Mouse (Mus musculus) lung, adult 2 months (tissue): ENCODE measurements around the gene Cacna1g. TPM values are rescaled to one million over a fixed set of nuclear protein-coding genes. Genes with fewer than 3 reads are reported as not detected.

Experiments
- DNase-seq: peaks from one replicate; pipeline ENCODE4 v3.0.0; 2022
- H3K4me1 ChIP-seq: fragments of 200-500 bp; 2 replicates; pipeline ENCODE4 v1.6.1; 2011; ENCODE audit warnings: low read length; ENCODE audit not compliant: control insufficient read depth, insufficient read depth
- H3K4me3 ChIP-seq: fragments of 200-500 bp; replicated peaks from 2 replicates; pipeline ENCODE3; 2011; ENCODE audit warnings: low read depth, mild to moderate bottlenecking, control low read depth, low read length; ENCODE audit errors: extremely low read depth
- CTCF ChIP-seq: fragments of 200-500 bp; IDR thresholded peaks from 2 replicates; pipeline ENCODE4 v1.5.1; 2011; ENCODE audit warnings: mild to moderate bottlenecking, low read length, control low read depth; ENCODE audit not compliant: insufficient read depth
- POLR2A ChIP-seq: fragments of 200-500 bp; IDR thresholded peaks from 2 replicates; pipeline ENCODE4 v1.6.1; 2011; ENCODE audit warnings: low read depth, mild to moderate bottlenecking, control low read depth, low read length, borderline replicate concordance; ENCODE audit errors: extremely low read depth
- WGBS: fragments of 180-500 bp; shearing (Covaris S2); methylation state at CpG from one replicate; pipeline ENCODE4 v1.1.7; 2018; 5-methylcytosine and 5-hydroxymethylcytosine counted together
- polyA plus RNA-seq: library from polyadenylated mRNA; depleted of rRNA; stranded (reverse); fragments of >200 nt; gene quantifications from 2 replicates; pipeline ENCODE4 v1.2.3, GENCODE M21; 2012

The Cacna1g gene
- polyA plus RNA-seq, 1 experiment: 4.3 TPM

- Histone ChIP-seq H3K4me3 (no peak overlapping the region), H3K4me1 (peaks cover 6% of the 10 kb centered on the region)
- no peak for TF ChIP-seq CTCF
- TF ChIP-seq POLR2A: no peak
- no peak for DNase-seq
- WGBS: 72% methylated on average over 10 of the region's 10 CpGs
These were observed 18.7 kb downstream of the Cacna1g start for GRCm38 (mm10) chr11:94455161-94455820.

- WGBS: 71% methylated on average over 5 of the region's 5 CpGs
- no peak for TF ChIP-seq CTCF
- DNase-seq: no peak
These were observed 19.2 kb downstream of the Cacna1g start for GRCm38 (mm10) chr11:94454756-94455155.

DNA sequence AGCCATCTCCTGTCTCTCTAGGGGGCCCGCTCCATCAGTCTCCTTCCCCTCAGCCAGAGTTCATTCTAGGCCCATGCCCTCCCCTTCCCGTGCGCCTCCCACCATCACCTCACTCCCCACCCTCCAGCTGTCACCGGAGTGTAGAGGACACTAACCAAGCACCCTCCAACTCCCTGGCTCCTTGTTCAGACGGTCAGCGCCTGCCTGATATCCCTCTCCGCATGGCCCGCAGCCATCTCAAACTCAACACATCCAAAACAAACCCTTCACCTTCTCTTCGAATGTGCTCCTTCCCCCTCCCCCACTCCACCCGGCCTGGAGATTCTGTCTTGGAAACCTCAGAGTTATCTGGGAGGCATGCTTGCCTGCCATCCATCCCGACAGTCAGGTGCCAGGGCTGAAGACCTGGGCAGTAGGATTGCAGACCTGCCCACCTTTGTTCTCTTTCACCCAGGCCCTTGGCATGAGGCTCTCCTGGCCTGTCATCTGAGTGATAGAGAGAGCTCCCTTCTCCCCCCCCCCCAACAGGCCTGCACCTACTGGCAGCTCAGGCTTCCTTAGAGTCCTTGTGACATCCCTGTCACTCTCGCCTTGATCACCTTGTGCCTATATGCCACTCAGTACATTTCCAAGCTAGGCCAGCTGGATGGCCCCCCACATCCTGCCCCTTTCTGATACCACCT is 22.8 kb downstream of the Cacna1g start:
- Histone ChIP-seq H3K4me3 (no peak overlapping the region), H3K4me1 (peaks cover 6% of the 10 kb centered on the region)
- WGBS: 57% methylated on average over 12 of the region's 12 CpGs
- no peak for TF ChIP-seq CTCF
- TF ChIP-seq POLR2A: no peak
- peak; percentile 34 for DNase-seq

More at GRCm38 (mm10) chr11:94454756-94455155, 19.2 kb downstream of the Cacna1g start:
- peaks cover 6% of the 10 kb centered on the region for H3K4me1 ChIP-seq
- no peak overlapping the region for H3K4me3 ChIP-seq

GRCm38 (mm10) chr11:94449886-94450285 is 24.1 kb downstream of the Cacna1g start:
- WGBS: 56% methylated on average over 5 of the region's 5 CpGs
- no peak for DNase-seq
- no peak overlapping the region for H3K4me3 ChIP-seq
- H3K4me1 ChIP-seq: peaks cover 6% of the 10 kb centered on the region
- TF ChIP-seq POLR2A (no peak), CTCF (no peak)

GRCm38 (mm10) chr11:94449239-94449638 is 24.8 kb downstream of the Cacna1g start:
- TF ChIP-seq CTCF (no peak), POLR2A (no peak)
- Histone ChIP-seq H3K4me1 (peaks cover 6% of the 10 kb centered on the region), H3K4me3 (no peak overlapping the region)
- WGBS: 71% methylated on average over 8 of the region's 8 CpGs
- no peak for DNase-seq

- 69% methylated on average over 3 of the region's 3 CpGs for WGBS
- Histone ChIP-seq H3K4me3 (no peak overlapping the region), H3K4me1 (peaks cover 6% of the 10 kb centered on the region)
- TF ChIP-seq POLR2A (no peak), CTCF (no peak)
- DNase-seq: no peak
These were observed 27.0 kb downstream of the Cacna1g start for GRCm38 (mm10) chr11:94447017-94447416.

DNA sequence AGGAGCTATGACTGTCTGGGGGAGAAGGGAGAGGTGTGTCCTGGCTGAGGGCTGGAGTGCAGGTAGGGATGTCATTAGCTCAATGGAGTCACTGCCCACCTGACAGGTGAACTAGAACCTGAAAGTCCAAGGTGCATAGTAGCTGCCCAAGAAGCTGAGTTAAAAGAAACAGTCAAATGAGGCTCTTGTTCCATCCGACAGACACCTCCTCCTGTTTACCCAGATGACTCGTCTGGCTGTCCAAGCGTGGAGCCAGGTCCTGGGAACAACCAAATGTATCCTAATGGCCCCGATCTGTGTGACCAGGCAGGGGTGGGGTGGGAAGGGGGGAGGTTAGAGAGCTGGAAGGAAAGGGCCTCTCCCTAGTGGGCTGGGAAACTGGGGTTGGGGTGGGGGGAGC is 28.7 kb downstream of the Cacna1g start:
- no peak for DNase-seq
- H3K4me1 ChIP-seq: no peaks in the 10 kb centered on the region
- 53% methylated on average over 4 of the region's 4 CpGs for WGBS
- TF ChIP-seq CTCF (no peak), POLR2A (no peak)
- no peak overlapping the region for H3K4me3 ChIP-seq

DNA sequence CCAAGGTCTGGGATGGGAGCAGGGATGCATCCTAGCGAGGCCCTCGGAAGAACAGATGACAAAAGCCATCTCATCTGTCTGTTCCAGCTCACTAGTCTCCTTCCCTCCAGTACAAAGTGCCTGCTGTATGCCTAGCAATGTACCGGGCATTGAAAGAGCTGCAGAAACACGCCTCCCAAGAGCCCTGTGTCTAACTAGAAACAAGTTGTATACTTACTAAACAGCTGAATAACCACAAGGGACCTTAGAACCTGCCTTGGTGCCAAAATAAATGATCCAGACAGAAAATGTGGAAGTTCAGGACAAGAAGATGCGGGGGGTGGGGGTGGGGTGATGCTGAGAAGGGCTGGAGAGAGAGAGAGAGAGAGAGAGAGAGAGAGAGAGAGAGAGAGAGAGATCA is 29.2 kb downstream of the Cacna1g start:
- DNase-seq: no peak
- H3K4me1 ChIP-seq: no peaks in the 10 kb centered on the region
- H3K4me3 ChIP-seq: no peak overlapping the region
- TF ChIP-seq CTCF (no peak), POLR2A (no peak)
- 74% methylated on average over 5 of the region's 5 CpGs for WGBS

- 70% methylated on average over 9 of the region's 9 CpGs for WGBS
- Histone ChIP-seq H3K4me1 (no peaks in the 10 kb centered on the region), H3K4me3 (no peak overlapping the region)
- TF ChIP-seq POLR2A (no peak), CTCF (no peak)
- no peak for DNase-seq
These were observed 32.2 kb downstream of the Cacna1g start for GRCm38 (mm10) chr11:94441752-94442151.

- 44% methylated on average over 7 of the region's 7 CpGs for WGBS
- DNase-seq: no peak
- TF ChIP-seq CTCF (no peak), POLR2A (no peak)
- Histone ChIP-seq H3K4me3 (no peak overlapping the region), H3K4me1 (no peaks in the 10 kb centered on the region)
These were observed 32.9 kb downstream of the Cacna1g start for GRCm38 (mm10) chr11:94441122-94441521.

GRCm38 (mm10) chr11:94440421-94440820 is 33.6 kb downstream of the Cacna1g start:
- no peak overlapping the region for H3K4me3 ChIP-seq
- 87% methylated on average over 6 of the region's 6 CpGs for WGBS
- DNase-seq: no peak
- TF ChIP-seq POLR2A (no peak), CTCF (no peak)
- no peaks in the 10 kb centered on the region for H3K4me1 ChIP-seq
